ENCODE assay signal across 8 mouse cellular contexts in genomic region chr10:117436875-117437715, GRCm38 (mm10). TPM values are rescaled to one million over a fixed set of nuclear protein-coding genes. Genes with fewer than 3 reads are reported as not detected.
DNase-seq lines count a peak whose midpoint lies in the region; TF ChIP-seq lines count a peak whose summit lies in the region.

No protein-coding gene starts in this region.

- no peaks in the 10 kb centered on the region for H3K36me3 ChIP-seq in heart, adult 2 months (ENCODE audit: control insufficient read depth, insufficient read depth, low read length)

- no peaks in the 10 kb centered on the region for H3K79me2 ChIP-seq in heart, adult 2 months (replicated peaks; ENCODE audit: control insufficient read depth, insufficient read depth, low read length)

- TF ChIP-seq EP300 in heart, adult 2 months (IDR thresholded peaks at IDR 0.05; ENCODE audit: insufficient read depth, low read depth, low read length), result no peak

- peaks cover 3% of the 10 kb centered on the region for H3K4me1 ChIP-seq in heart, adult 2 months (ENCODE audit: control insufficient read depth, insufficient read depth, low read length)
- peaks cover 2% of the 10 kb centered on the region; the same call in 1 of the 2 replicates for H3K4me1 ChIP-seq in cerebellum, adult 2 months (ENCODE audit: control insufficient read depth, insufficient read depth, low read length)

- DNase-seq in heart, adult 2 months, result peak in 1 of 2 experiments; percentile 18
- DNase-seq in heart, postnatal 25 days (ENCODE audit: low spot score), result no peak
- DNase-seq in ES-CJ7 (ENCODE audit: low read depth, low spot score), result peak; percentile 90
- DNase-seq in cerebellum, adult 2 months, result peak; percentile 25 to 46
- peak; percentile 8 to 39 for DNase-seq in gastrocnemius, postnatal 36 days
- DNase-seq in layer of hippocampus, adult 9-11 months, result peak; percentile 24
- peak; percentile 70 for DNase-seq in mesoderm, embryonic 11.5 days (ENCODE audit: low read depth, low spot score)
- DNase-seq in thymus, postnatal 36 days, result peak; percentile 43 to 52

- peak overlapping the region; percentile 32; the same call in 1 of the 2 replicates for H3K9ac ChIP-seq in heart, adult 2 months (ENCODE audit: low read depth, low read length)

- 53% methylated on average over 27 of the region's 27 CpGs for WGBS in heart, adult 2 months
- 48% methylated on average over 27 of the region's 27 CpGs for WGBS in cerebellum, adult 2 months

- intact Hi-C loops in heart, adult 2 months (cut with DNase I), result loop anchor here (5.0 kb wide), 2 partner anchors 100 to 240 kb away; no protein-coding TSS in a partner anchor
- intact Hi-C loops in heart, postnatal 25 days (cut with DNase I), result loop anchor here (5.0 kb wide), 2 partner anchors 165 to 215 kb away; partner anchors contain the start of gene Yeats4
- intact Hi-C loops in gastrocnemius, postnatal 36 days (cut with DNase I), result loop anchor here (5.0 to 10.0 kb wide), 3 partner anchors 45 to 162 kb away; no protein-coding TSS in a partner anchor

- no peak overlapping the region for H3K4me3 ChIP-seq in heart, adult 2 months
- no peak overlapping the region for H3K4me3 ChIP-seq in cerebellum, adult 2 months (replicated peaks; ENCODE audit: insufficient read depth, low read depth, low read length)

- no peak for TF ChIP-seq POLR2A in heart, adult 2 months (IDR thresholded peaks at IDR 0.05; ENCODE audit: insufficient read depth, low read depth, low read length)
- no peak for TF ChIP-seq POLR2A in cerebellum, adult 2 months (IDR thresholded peaks at IDR 0.05; ENCODE audit: borderline replicate concordance, insufficient read depth, low read length)

- H3K27ac ChIP-seq in heart, adult 2 months, result no peak overlapping the region
- H3K27ac ChIP-seq in cerebellum, adult 2 months (ENCODE audit: insufficient read depth, low read length), result no peak overlapping the region

- H3K27me3 ChIP-seq in heart, adult 2 months (ENCODE audit: control insufficient read depth, insufficient read depth, low read length), result no peaks in the 10 kb centered on the region; the same call in 1 of the 2 replicates
- H3K27me3 ChIP-seq in cerebellum, adult 2 months (ENCODE audit: control insufficient read depth, insufficient read depth, low read length), result no peaks in the 10 kb centered on the region

- peak; percentile 71 for TF ChIP-seq CTCF in heart, adult 2 months (IDR thresholded peaks at IDR 0.05)
- TF ChIP-seq CTCF in cerebellum, adult 2 months (IDR thresholded peaks at IDR 0.05; ENCODE audit: borderline replicate concordance, insufficient read depth, low read depth, low read length), result peak; percentile 48; the same call in 1 of the 2 replicates

RNA-seq across cellular contexts. Expression of gene Cpsf6, which starts 57.3 kb away (rescaled TPM):
- total RNA-seq in heart, adult 2 months (2021), result 10 to 100 TPM; 30.9 to 35.5 TPM
- 20.3 and 22.7 TPM in 2 replicates for polyA plus RNA-seq in heart, adult 2 months (2012; rRNA removed)
- 10 to 100 TPM; 27.9 to 35.2 TPM for total RNA-seq in heart, postnatal 25 days (2021)
- polyA plus RNA-seq in cerebellum, adult 2 months (2012; rRNA removed), result 64.0 and 68.4 TPM in 2 replicates
- total RNA-seq in gastrocnemius, postnatal 36 days (2021), result 10 to 100 TPM; 18.9 to 20.3 TPM
